Mouse (Mus musculus) heart, postnatal 14 days (tissue): ENCODE measurements around the gene Sectm1b. TPM values are rescaled to one million over a fixed set of nuclear protein-coding genes. Genes with fewer than 3 reads are reported as not detected.

Source experiments
- DNase-seq, 2 experiments: peaks; one replicate each; pipeline ENCODE4 v3.0.0; 2021 to 2022
- intact Hi-C: fragments of 180-260 bp; cut with DNase I; formaldehyde crosslinking; loops from one replicate; pipeline ENCODE4 v1.15.1; 2025
- total RNA-seq, 2 experiments: library from RNA; stranded (reverse); gene quantifications; 2 replicates each; pipeline ENCODE4 v1.2.3; 2021

The Sectm1b gene
- total RNA-seq, 2 experiments from 2014 or later = not detected

GRCm38 (mm10) chr11:121039302-121039701, 24.1 kb downstream of the Sectm1b start, which contains the start of gene Cd7:
Cd7 (minus strand) TSS chr11:121039418.
- intact Hi-C loops = no loop called here
- DNase-seq = no peak

- no peak for DNase-seq
- intact Hi-C loops = no loop called here
These were observed 24.8 kb downstream of the Sectm1b start for GRCm38 (mm10) chr11:121038366-121039240.

GRCm38 (mm10) chr11:121033118-121033517, 30.3 kb downstream of the Sectm1b start:
- intact Hi-C loops = no loop called here
- DNase-seq = no peak

DNA sequence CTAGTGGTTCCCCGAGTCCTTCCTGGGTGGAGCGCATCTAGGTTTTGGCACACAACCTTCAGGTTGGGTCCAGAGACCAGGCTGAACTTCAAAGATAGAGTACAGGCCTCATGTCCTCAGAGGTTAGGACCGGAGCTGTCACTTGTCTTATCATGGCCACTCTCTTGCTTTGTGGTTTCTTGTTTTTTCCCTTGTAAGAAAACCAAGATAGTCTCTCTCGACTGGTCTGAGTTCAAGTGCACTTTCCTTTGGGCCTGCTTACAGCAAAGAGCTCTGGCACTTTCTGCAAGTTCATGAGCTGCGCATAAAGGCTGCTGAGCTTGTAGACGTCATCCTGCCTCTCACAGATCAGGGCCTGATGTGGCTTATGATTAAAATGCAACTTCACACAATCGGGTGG, 36.1 kb downstream of the Sectm1b start:
- no peak for DNase-seq

DNA sequence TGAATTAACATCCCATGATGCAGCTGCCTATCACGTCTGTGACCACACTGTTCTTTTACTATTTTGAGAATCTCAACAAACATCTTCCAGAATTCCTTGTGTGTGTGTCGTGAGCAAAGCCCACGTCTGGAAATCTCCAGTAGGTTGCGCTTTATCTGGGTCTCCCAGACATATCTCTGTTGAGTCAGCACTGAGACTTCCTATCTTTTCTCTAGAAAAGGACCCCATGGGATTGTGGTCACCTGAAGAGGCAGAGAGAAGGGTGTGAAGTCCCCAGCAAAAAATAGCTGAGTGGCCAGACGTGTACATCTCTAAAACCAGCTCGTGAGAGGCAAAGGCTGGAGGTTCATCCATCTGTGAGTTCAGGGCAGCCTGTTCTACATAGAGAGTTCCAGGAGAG, 39.2 kb downstream of the Sectm1b start:
- DNase-seq = no peak
- intact Hi-C loops = no loop called here

More for the DNA sequence above, 36.1 kb downstream of the Sectm1b start:
- intact Hi-C loops = no loop called here

DNA sequence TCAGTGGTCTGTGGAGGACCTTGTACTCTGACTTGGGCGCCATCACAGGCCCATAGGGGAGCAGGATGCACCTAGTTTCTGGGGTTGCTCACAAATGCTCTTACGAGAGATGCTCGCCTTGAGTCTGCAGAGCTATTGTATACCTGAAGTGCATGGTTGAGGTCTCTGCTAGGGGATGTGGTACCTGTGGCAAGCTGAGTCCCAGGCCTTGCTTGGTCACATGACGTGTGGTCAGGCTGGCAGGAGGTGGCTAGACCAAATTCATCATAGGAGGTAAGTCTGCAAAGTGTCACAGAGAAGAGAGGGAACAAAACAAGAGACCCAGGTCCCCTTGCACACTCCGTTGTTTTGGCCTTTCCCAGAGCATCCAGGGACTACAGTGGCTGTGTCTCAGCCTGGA, 43.9 kb downstream of the Sectm1b start:
- no peak for DNase-seq
- intact Hi-C loops = loop anchor here (2.0 kb wide), 2 partner anchors 21 to 183 kb away; no protein-coding TSS in a partner anchor

- intact Hi-C loops = loop anchor here (2.0 kb wide), 2 partner anchors 23 to 185 kb away; no protein-coding TSS in a partner anchor
- peak; percentile 68 to 78 for DNase-seq
These were observed 45.7 kb downstream of the Sectm1b start for GRCm38 (mm10) chr11:121017703-121018102.

DNA sequence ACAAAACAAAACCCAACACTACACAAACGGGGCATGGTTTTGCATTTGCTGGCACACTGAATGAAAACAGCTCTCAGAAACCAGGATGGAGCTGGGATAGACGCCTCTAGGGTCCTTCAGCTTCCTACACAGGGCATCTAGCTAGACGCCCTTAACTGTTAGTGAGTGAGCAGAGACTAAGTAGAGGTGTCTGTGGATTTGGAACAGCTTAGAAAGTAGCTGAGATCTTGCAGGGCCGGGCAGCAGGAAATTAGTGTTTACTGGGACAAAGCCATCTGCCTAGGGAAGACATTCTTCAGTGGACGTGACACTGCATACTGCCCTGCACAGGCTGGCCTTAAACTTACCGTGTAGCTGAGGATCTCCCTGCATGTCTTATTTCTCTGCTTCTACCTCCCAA, 47.9 kb downstream of the Sectm1b start:
- intact Hi-C loops = no loop called here
- no peak for DNase-seq

DNA sequence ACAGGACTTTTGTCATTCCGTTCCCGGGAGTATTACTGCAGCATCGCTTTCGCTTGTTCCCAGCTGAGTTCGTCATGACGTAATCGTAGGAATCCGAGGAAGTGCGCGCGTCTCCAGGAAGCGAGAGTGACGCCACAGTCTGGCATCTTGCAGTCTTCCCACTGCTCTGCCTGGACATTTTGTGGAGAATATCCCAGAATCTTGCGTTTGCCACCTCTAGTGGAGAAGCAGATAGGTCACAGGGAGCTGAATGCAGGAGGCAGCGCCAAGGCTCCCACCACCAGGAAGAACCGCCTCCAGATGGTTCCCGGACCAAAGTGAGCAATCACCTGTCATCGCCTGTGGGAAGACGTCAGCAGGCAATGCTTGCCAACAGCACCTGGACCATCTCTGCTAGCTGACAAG, 48.5 kb downstream of the Sectm1b start:
- intact Hi-C loops = no loop called here
- DNase-seq = peak; percentile 61 to 68

DNA sequence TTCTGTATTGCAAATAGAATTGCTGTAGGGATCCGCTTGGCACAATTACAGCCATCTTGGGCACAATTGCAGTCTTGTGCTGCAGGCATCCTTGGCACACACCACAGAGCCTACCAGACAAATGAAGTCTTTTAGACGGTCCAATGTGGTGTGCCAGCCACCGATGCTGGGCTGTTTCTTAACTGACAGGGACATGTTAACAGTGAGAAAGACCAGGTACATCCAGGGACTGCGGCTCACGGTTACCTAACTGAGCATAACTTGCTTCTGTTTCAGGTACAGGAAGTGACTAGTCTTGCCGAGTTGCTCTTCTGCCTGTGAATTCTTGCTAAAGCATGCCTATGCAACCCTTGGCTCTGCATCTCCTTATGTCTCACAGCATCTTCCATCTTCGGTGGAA, 49.7 kb downstream of the Sectm1b start:
- intact Hi-C loops = no loop called here
- DNase-seq = no peak

DNA sequence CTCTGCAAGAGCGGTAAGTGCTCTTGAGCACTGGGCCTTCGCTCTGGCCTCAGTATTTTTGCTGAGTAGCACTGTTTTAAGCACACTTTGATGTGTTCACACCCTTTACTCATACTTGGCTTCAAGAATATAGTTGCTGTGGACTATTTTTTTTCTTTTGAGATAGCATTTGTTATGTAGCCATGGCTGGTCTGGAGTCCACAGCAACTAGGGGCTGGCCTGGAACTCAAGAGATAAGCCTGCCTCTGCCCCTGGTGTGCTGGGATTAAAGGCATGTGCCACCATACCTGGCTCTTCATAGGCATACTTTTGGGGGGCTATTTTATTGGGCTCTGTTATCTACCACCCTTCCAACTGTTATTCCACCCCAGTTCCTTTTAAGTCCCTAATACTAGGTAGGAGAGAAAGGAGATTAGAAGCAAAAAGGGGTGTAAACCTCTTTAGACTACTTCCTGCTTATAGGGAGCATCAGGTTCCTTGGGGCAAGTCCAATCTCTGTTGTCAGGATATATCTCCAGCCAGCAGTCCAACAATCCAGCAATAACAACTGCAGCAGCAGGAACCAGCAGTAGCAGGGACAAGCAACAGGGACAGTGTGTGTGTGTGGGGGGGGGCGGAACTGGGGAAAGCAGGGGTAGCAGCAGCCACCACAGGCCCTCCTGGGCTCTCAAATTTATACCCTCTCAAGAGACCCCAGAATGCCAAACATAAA, 53.2 kb downstream of the Sectm1b start:
- intact Hi-C loops = no loop called here

DNA sequence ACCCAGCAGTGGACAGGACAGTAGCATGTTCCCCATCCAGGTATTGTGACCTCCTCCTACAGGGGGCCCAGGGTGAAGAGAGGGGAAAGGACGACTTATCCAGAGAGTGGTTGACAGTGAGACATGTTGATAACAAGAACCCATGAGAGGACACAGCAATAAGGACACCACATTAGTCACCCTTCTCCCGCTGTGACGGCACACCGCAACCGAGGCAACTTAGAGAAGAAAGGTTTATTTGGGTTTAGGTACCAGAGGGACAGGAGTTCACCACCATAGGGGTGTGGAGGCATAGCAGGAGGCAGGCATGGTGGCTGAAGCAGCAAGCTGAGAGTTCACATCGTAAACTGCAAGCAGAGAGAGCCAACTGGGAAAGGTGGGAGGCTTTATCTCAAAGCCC, 57.2 kb downstream of the Sectm1b start:
- intact Hi-C loops = no loop called here

More for the DNA sequence above, 53.2 kb downstream of the Sectm1b start:
- DNase-seq = no peak

DNA sequence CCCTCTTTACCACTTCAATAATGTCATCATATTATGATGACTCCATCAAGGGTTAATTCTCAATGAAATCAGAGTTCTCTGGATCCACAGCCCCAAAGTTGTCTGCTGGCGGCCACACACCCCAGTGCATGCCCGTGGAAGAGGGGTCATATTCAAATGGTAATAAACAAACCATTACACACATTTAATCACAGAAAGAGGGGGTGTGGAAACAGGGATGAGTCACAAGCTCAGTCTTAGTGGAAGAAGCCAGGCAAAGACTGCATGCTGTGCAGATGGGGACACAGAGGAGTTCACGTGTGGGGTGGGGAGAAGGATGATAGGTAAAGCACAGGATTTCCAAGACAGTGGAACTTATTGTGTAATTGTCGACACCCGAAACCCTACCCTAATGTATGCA, 59.1 kb downstream of the Sectm1b start:
- DNase-seq = no peak

More for the DNA sequence above, 57.2 kb downstream of the Sectm1b start:
- no peak for DNase-seq

More for the DNA sequence above, 59.1 kb downstream of the Sectm1b start:
- intact Hi-C loops = no loop called here

Other genes with a start within 250 kb of the Sectm1b start
- 10 to 100 TPM; 23.0 to 23.2 TPM for gene Fasn, start 239.0 kb downstream of the Sectm1b start, total RNA-seq
- 1 to 10 TPM; 1.2 to 1.6 TPM for gene Ccdc57, start 130.7 kb downstream of the Sectm1b start, total RNA-seq
- 1 to 10 TPM; 1.9 to 2.2 TPM for gene Slc16a3, start 115.1 kb downstream of the Sectm1b start, total RNA-seq
- 10 to 100 TPM; 70.8 to 73.8 TPM for gene Csnk1d, start 72.2 kb downstream of the Sectm1b start, total RNA-seq
- under 1 TPM in 1 of 2 experiments, not detected in 1; 0.29 TPM for gene Cd7, start 24.2 kb downstream of the Sectm1b start, total RNA-seq
- gene Sectm1a, start 17.7 kb upstream of the Sectm1b start, total RNA-seq = not detected
- not detected for gene Tex19.2, start 55.1 kb upstream of the Sectm1b start, total RNA-seq
- gene Tex19.1, start 82.6 kb upstream of the Sectm1b start, total RNA-seq = not detected
- gene Uts2r, start 96.7 kb upstream of the Sectm1b start, total RNA-seq = under 1 TPM; 0.24 to 0.43 TPM
- 1 to 10 TPM; 9.4 to 9.5 TPM for gene Hexdc, start 140.9 kb upstream of the Sectm1b start, total RNA-seq
- 10 to 100 TPM; 14.4 to 18.4 TPM for gene Ogfod3, start 141.1 kb upstream of the Sectm1b start, total RNA-seq
- gene Cybc1, start 165.8 kb upstream of the Sectm1b start, total RNA-seq = 10 to 100 TPM; 10.1 to 12.1 TPM
- gene Narf, start 173.7 kb upstream of the Sectm1b start, total RNA-seq = 100 to 1,000 TPM; 102 to 103 TPM
- gene Foxk2, start 196.4 kb upstream of the Sectm1b start, total RNA-seq = 10 to 100 TPM; 19.9 to 23.7 TPM